9 mouse cellular contexts compared by ENCODE assay signal in the genomic region with DNA sequence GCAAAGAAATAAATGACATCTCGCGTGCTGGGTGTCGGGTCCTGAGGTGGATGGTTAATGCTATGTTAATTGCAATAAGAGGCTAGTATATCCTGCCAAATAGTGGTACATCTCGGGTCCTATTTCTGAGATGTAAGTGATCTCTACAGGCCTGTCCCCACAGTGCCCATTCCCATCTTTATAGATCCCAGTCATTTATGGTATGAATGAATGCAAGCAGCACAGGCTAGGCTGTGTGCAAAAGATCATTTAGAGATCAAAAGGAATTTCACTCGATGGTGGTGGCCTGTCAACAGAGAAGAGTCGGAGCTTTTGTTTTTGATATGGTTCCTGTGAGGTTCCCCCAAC. TPM values are rescaled to one million over a fixed set of nuclear protein-coding genes. Genes with fewer than 3 reads are reported as not detected.
DNase-seq lines count a peak whose midpoint lies in the region; ATAC-seq and TF ChIP-seq lines count a peak whose summit lies in the region.
"Had no signal": no experiment of that assay in that cellular context is flagged by ENCODE, and none has a peak within 500 bp of the region (broad histone marks: within the 10 kb centered on the region; RNA-seq: fewer than 3 reads in every experiment).

No protein-coding gene starts in this region.

- no peaks in the 10 kb centered on the region for H3K36me3 ChIP-seq in lung, embryonic 14.5 days (ENCODE audit: insufficient read depth)
- H3K36me3 ChIP-seq in intestine, embryonic 16.5 days (ENCODE audit: control insufficient read depth, insufficient read depth, low read length), result no peaks in the 10 kb centered on the region
- H3K36me3 ChIP-seq in neural tube, embryonic 14.5 days (ENCODE audit: control insufficient read depth, insufficient read depth, low read length), result no peaks in the 10 kb centered on the region

- H3K9me3 ChIP-seq in lung, embryonic 14.5 days (ENCODE audit: low read depth, low read length), result no peaks in the 10 kb centered on the region
- H3K9me3 ChIP-seq in intestine, embryonic 16.5 days (ENCODE audit: control insufficient read depth, low read length), result no peaks in the 10 kb centered on the region
- no peaks in the 10 kb centered on the region for H3K9me3 ChIP-seq in neural tube, embryonic 14.5 days (ENCODE audit: control insufficient read depth, low read length)

- peak overlapping the region; percentile 90 for H3K4me2 ChIP-seq in lung, embryonic 14.5 days
- peak overlapping the region; percentile 91 for H3K4me2 ChIP-seq in intestine, embryonic 16.5 days (ENCODE audit: low read depth, low read length)
- H3K4me2 ChIP-seq in neural tube, embryonic 14.5 days (ENCODE audit: low read depth, low read length), result peak overlapping the region; percentile 80

- TF ChIP-seq POLR2A in embryonic fibroblast, embryonic 13.5 days (IDR thresholded peaks at IDR 0.05; ENCODE audit: low read depth, low read length), result no peak

- no peak for TF ChIP-seq CTCF in lung, embryonic 14.5 days (IDR thresholded peaks at IDR 0.05; ENCODE audit: low read depth)
- TF ChIP-seq CTCF in embryonic fibroblast, embryonic 13.5 days (IDR thresholded peaks at IDR 0.05; ENCODE audit: borderline replicate concordance, insufficient read depth, low read length), result no peak

- H3K4me1 ChIP-seq in lung, embryonic 14.5 days (ENCODE audit: insufficient read depth), result no peaks in the 10 kb centered on the region
- H3K4me1 ChIP-seq in embryonic fibroblast, embryonic 13.5 days (ENCODE audit: control insufficient read depth, insufficient read depth, low read length), result no peaks in the 10 kb centered on the region; the same call in 1 of the 2 replicates
- peaks cover 3% of the 10 kb centered on the region; the same call in 1 of the 2 replicates for H3K4me1 ChIP-seq in intestine, embryonic 16.5 days (ENCODE audit: control insufficient read depth, insufficient read depth, low read length)
- peaks cover 9% of the 10 kb centered on the region for H3K4me1 ChIP-seq in neural tube, embryonic 14.5 days (ENCODE audit: control insufficient read depth, insufficient read depth, low read length)

- no peak for DNase-seq in lung, embryonic 14.5 days
- DNase-seq in lung, postnatal 25 days (ENCODE audit: low spot score), result no peak
- no peak for DNase-seq in right cerebral cortex, postnatal 25 days
- no peak for DNase-seq in kidney, postnatal 10 days
- DNase-seq in urinary bladder, postnatal 36 days (ENCODE audit: low spot score in 2 of 2), result no peak
- DNase-seq: heart, adult 2 months had no signal

- WGBS in lung, embryonic 14.5 days, result 11% methylated on average over 6 of the region's 6 CpGs
- WGBS in intestine, embryonic 16.5 days, result 13% methylated on average over 6 of the region's 6 CpGs
- 10% methylated on average over 6 of the region's 6 CpGs for WGBS in neural tube, embryonic 14.5 days

- H3K27me3 ChIP-seq in lung, embryonic 14.5 days (ENCODE audit: insufficient read depth, low read length), result 0 out of 2 replicates have a peak, but pooled peaks cover 5% of the 10 kb centered on the region
- H3K27me3 ChIP-seq in intestine, embryonic 16.5 days (replicated peaks; ENCODE audit: control insufficient read depth, insufficient read depth, low read length), result peaks cover 4% of the 10 kb centered on the region; the same call in 1 of the 2 replicates
- no peaks in the 10 kb centered on the region; the same call in 1 of the 2 replicates for H3K27me3 ChIP-seq in neural tube, embryonic 14.5 days (ENCODE audit: control insufficient read depth, insufficient read depth, low read length)

- H3K27ac ChIP-seq in lung, embryonic 14.5 days (ENCODE audit: low read depth), result no peak overlapping the region
- no peak overlapping the region for H3K27ac ChIP-seq in embryonic fibroblast, embryonic 13.5 days (ENCODE audit: insufficient read depth, low read length)
- no peak overlapping the region for H3K27ac ChIP-seq in intestine, embryonic 16.5 days (ENCODE audit: low read length)
- H3K27ac ChIP-seq in neural tube, embryonic 14.5 days (ENCODE audit: low read depth, low read length), result no peak overlapping the region
- H3K27ac ChIP-seq: heart, adult 2 months had no signal

- ATAC-seq in lung, embryonic 14.5 days (ENCODE audit: insufficient read depth), result peak; percentile 5; the same call in 1 of the 2 replicates
- ATAC-seq in intestine, embryonic 16.5 days, result no peak
- ATAC-seq in neural tube, embryonic 14.5 days (ENCODE audit: low read depth), result peak; percentile 19; the same call in 1 of the 2 replicates

- peak overlapping the region; percentile 65 for H3K4me3 ChIP-seq in lung, embryonic 14.5 days (ENCODE audit: low read depth, low read length)
- H3K4me3 ChIP-seq in embryonic fibroblast, embryonic 13.5 days (ENCODE audit: insufficient read depth, low read length), result peak overlapping the region; percentile 72; the same call in 1 of the 2 replicates
- peak overlapping the region; percentile 82 for H3K4me3 ChIP-seq in intestine, embryonic 16.5 days (ENCODE audit: low read length)
- H3K4me3 ChIP-seq in neural tube, embryonic 14.5 days (ENCODE audit: low read depth, low read length), result peak overlapping the region; percentile 70

- H3K9ac ChIP-seq in lung, embryonic 14.5 days, result 0 out of 2 replicates have a peak overlapping the region, but pooled peaks have one; percentile 57
- peak overlapping the region; percentile 78 for H3K9ac ChIP-seq in intestine, embryonic 16.5 days (ENCODE audit: low read depth, low read length)
- H3K9ac ChIP-seq in neural tube, embryonic 14.5 days (replicated peaks; ENCODE audit: low read depth, low read length), result peak overlapping the region; percentile 70

RNA-seq across cellular contexts. Expression of a gene that starts 0.8 kb away (rescaled TPM):
- 0.46 and 0.70 TPM in 2 replicates for polyA plus RNA-seq in lung, embryonic 14.5 days (2014; fragmentation: Nextera tagmentation; extraction: Ambion mirVana)
- polyA plus RNA-seq in embryonic fibroblast, embryonic 13.5 days (2011; ENCODE audit: insufficient read length, low read depth, missing spikeins), result 1.1 TPM in 1 of 2 replicates, not detected in the other
- 0.16 and 0.29 TPM in 2 replicates for polyA plus RNA-seq in intestine, embryonic 16.5 days (2015; fragmentation: Nextera tagmentation; extraction: Ambion mirVana)
- 2.5 and 2.6 TPM in 2 replicates for polyA plus RNA-seq in neural tube, embryonic 14.5 days (2014; fragmentation: Nextera tagmentation; extraction: Ambion mirVana)
- polyA plus RNA-seq: heart, adult 2 months had no signal

RNA-seq across cellular contexts. Expression of a gene that starts 31.6 kb away (rescaled TPM):
- 41.1 and 41.5 TPM in 2 replicates for polyA plus RNA-seq in lung, embryonic 14.5 days (2014; fragmentation: Nextera tagmentation; extraction: Ambion mirVana)
- polyA plus RNA-seq in embryonic fibroblast, embryonic 13.5 days (2011; ENCODE audit: insufficient read length, low read depth, missing spikeins), result 103 and 129 TPM in 2 replicates
- polyA plus RNA-seq in intestine, embryonic 16.5 days (2015; fragmentation: Nextera tagmentation; extraction: Ambion mirVana), result 21.4 and 23.7 TPM in 2 replicates
- 55.7 and 58.6 TPM in 2 replicates for polyA plus RNA-seq in neural tube, embryonic 14.5 days (2014; fragmentation: Nextera tagmentation; extraction: Ambion mirVana)

RNA-seq across cellular contexts. Expression of a gene that starts 42.7 kb away (rescaled TPM):
- 26.2 and 26.3 TPM in 2 replicates for polyA plus RNA-seq in lung, embryonic 14.5 days (2014; fragmentation: Nextera tagmentation; extraction: Ambion mirVana)
- 21.6 and 27.7 TPM in 2 replicates for polyA plus RNA-seq in embryonic fibroblast, embryonic 13.5 days (2011; ENCODE audit: insufficient read length, low read depth, missing spikeins)
- polyA plus RNA-seq in intestine, embryonic 16.5 days (2015; fragmentation: Nextera tagmentation; extraction: Ambion mirVana), result 44.9 and 45.5 TPM in 2 replicates
- polyA plus RNA-seq in neural tube, embryonic 14.5 days (2014; fragmentation: Nextera tagmentation; extraction: Ambion mirVana), result 3.6 and 3.7 TPM in 2 replicates

RNA-seq across cellular contexts. Expression of a gene that starts 50.7 kb away (rescaled TPM):
- 12.1 and 14.8 TPM in 2 replicates for polyA plus RNA-seq in lung, embryonic 14.5 days (2014; fragmentation: Nextera tagmentation; extraction: Ambion mirVana)
- polyA plus RNA-seq in embryonic fibroblast, embryonic 13.5 days (2011; ENCODE audit: insufficient read length, low read depth, missing spikeins), result 24.9 and 30.3 TPM in 2 replicates
- polyA plus RNA-seq in intestine, embryonic 16.5 days (2015; fragmentation: Nextera tagmentation; extraction: Ambion mirVana), result 5.6 and 8.3 TPM in 2 replicates
- polyA plus RNA-seq in neural tube, embryonic 14.5 days (2014; fragmentation: Nextera tagmentation; extraction: Ambion mirVana), result 6.9 and 7.4 TPM in 2 replicates

RNA-seq across cellular contexts. Expression of a gene that starts 58.8 kb away (rescaled TPM):
- 13.1 and 13.6 TPM in 2 replicates for polyA plus RNA-seq in lung, embryonic 14.5 days (2014; fragmentation: Nextera tagmentation; extraction: Ambion mirVana)
- not detected in 2 replicates for polyA plus RNA-seq in embryonic fibroblast, embryonic 13.5 days (2011; ENCODE audit: insufficient read length, low read depth, missing spikeins)
- 9.3 and 10.8 TPM in 2 replicates for polyA plus RNA-seq in intestine, embryonic 16.5 days (2015; fragmentation: Nextera tagmentation; extraction: Ambion mirVana)
- 8.4 and 10.2 TPM in 2 replicates for polyA plus RNA-seq in neural tube, embryonic 14.5 days (2014; fragmentation: Nextera tagmentation; extraction: Ambion mirVana)
- polyA plus RNA-seq: heart, adult 2 months had no signal
